Mouse (Mus musculus) small intestine, adult 2 months (tissue): ENCODE results near the gene Abcb11.

Experiments
- CTCF ChIP-seq: fragments of 200-500 bp; IDR thresholded peaks from 2 replicates; pipeline ENCODE4 v1.5.1; 2012; ENCODE audit warnings: low read depth, mild to moderate bottlenecking, control low read depth, inconsistent platforms, low read length, moderate library complexity, mixed read lengths; ENCODE audit not compliant: insufficient replicate concordance, insufficient read length; ENCODE audit errors: extremely low read depth
- POLR2A ChIP-seq: fragments of 200-500 bp; IDR thresholded peaks from 2 replicates; pipeline ENCODE4 v1.6.1; 2012; ENCODE audit warnings: low read depth, mild to moderate bottlenecking, control low read depth, inconsistent platforms, low read length, moderate library complexity

DNA sequence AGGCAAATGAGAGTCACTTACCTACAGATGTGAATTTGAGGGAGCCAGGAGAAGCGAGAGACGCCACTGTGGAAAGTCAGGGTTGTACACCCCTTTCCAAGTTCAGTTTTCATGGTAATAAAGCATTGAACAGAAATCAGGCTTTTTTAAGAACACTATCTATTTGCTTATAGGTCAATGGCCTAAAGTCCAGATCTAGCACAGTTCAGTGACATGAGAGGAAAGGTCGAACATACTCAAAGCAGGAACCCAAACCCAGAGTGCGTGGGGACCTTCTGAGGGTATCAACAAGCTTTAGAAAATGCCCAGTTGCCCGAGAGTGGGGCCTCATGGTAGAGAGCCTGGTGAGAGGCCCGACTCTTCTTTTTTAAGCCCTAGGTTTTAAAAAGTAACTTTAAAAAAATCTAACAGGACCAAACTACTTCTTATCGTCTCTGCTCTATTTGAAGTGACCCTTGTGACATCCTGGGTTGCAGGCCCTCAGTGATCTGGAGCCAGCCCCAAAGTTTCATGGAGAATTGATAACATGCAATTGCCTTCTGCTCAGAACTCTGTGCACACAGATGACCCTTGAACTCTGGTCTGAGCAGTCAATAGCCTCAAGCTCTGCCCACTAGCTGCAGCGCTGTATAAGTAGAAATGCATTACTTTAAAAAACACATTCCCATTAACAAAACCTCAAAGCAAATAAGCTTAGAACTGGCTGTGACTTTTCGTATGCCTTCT lies at the start of gene Abcb11:
- TF ChIP-seq POLR2A (no peak), CTCF (no peak)
